Mouse (Mus musculus) MEL (cell line): ENCODE measurements around the gene Rnf34. TPM values are rescaled to one million over a fixed set of nuclear protein-coding genes. Genes with fewer than 3 reads are reported as not detected.

Experiments
- DNase-seq: peaks from one replicate; pipeline ENCODE4 v3.0.0; 2011; ENCODE audit warnings: low read depth, low spot score
- H3K27ac ChIP-seq: 2 replicates; pipeline ENCODE4 v1.5.1; 2012; ENCODE audit warnings: low read depth, mild to moderate bottlenecking, control low read depth, low read length, moderate library complexity; ENCODE audit not compliant: control insufficient read depth
- H3K27me3 ChIP-seq, 2 experiments: fragments of 150-350 bp in 1 of 2; sonication (generic) in 1 of 2; 2 replicates each; pipeline ENCODE4 v1.6.1; 2012; ENCODE audit warnings: low read length in 2 of 2, mild to moderate bottlenecking in 2 of 2, improper control_type of control experiment in 1 of 2, moderate library complexity in 1 of 2; ENCODE audit not compliant: insufficient read depth in 2 of 2, control insufficient read depth in 1 of 2
- H3K36me3 ChIP-seq, 2 experiments: 2 replicates each; pipeline ENCODE4 v1.6.1; 2012 to 2014; ENCODE audit warnings: low read length in 2 of 2, improper control_type of control experiment in 1 of 2, inconsistent platforms in 1 of 2, mild to moderate bottlenecking in 1 of 2; ENCODE audit not compliant: insufficient read depth in 2 of 2, control insufficient read depth in 1 of 2
- H3K4me1 ChIP-seq, 2 experiments: fragments of 150-350 bp in 1 of 2; sonication (generic) in 1 of 2; 2 replicates each; pipeline ENCODE4 v1.6.1; 2012; ENCODE audit warnings: low read length in 2 of 2, improper control_type of control experiment in 1 of 2, mild to moderate bottlenecking in 1 of 2; ENCODE audit not compliant: insufficient read depth in 2 of 2, control insufficient read depth in 1 of 2
- H3K4me3 ChIP-seq, 2 experiments: fragments of 150-350 bp in 1 of 2; sonication (generic) in 1 of 2; 2 replicates each; pipeline ENCODE4 v1.5.1; 2012; ENCODE audit warnings: low read depth in 2 of 2, low read length in 2 of 2, mild to moderate bottlenecking in 2 of 2, moderate library complexity in 2 of 2, control low read depth in 1 of 2, improper control_type of control experiment in 1 of 2; ENCODE audit not compliant: control insufficient read depth in 1 of 2, insufficient read depth in 1 of 2
- H3K79me2 ChIP-seq: 2 replicates; pipeline ENCODE4 v1.6.1; 2012; ENCODE audit warnings: mild to moderate bottlenecking, low read length, moderate library complexity; ENCODE audit not compliant: control insufficient read depth, poor library complexity, insufficient read depth
- H3K9ac ChIP-seq: 2 replicates; pipeline ENCODE4 v1.6.1; 2012; ENCODE audit warnings: low read depth, mild to moderate bottlenecking, control low read depth, low read length, moderate library complexity; ENCODE audit not compliant: control insufficient read depth, poor library complexity, severe bottlenecking
- H3K9me3 ChIP-seq: fragments of 150-350 bp; sonication (generic); replicated peaks from 2 replicates; pipeline ENCODE4 v1.6.1; 2012; ENCODE audit warnings: mild to moderate bottlenecking, low read length, improper control_type of control experiment, moderate library complexity; ENCODE audit not compliant: insufficient read depth
- BHLHE40 ChIP-seq: IDR thresholded peaks from 2 replicates; pipeline ENCODE4 v1.6.1; 2012; ENCODE audit warnings: low read depth, mild to moderate bottlenecking, inconsistent platforms, low read length, improper control_type of control experiment, borderline replicate concordance
- CHD1 ChIP-seq: IDR thresholded peaks from 2 replicates; pipeline ENCODE4 v1.6.1; 2012; ENCODE audit warnings: low read depth, mild to moderate bottlenecking, inconsistent platforms, low read length, improper control_type of control experiment
- CTCF ChIP-seq, 3 experiments: IDR thresholded peaks in 2 of 3; conservative IDR thresholded peaks in 1 of 3; 2 replicates each; pipeline ENCODE4 v1.5.1; 2011 to 2012; ENCODE audit warnings: low read length in 3 of 3, low read depth in 2 of 3, mild to moderate bottlenecking in 2 of 3, improper control_type of control experiment in 1 of 3, inconsistent platforms in 1 of 3, mixed read lengths in 1 of 3, moderate library complexity in 1 of 3; ENCODE audit not compliant: control insufficient read depth in 1 of 3, insufficient read depth in 1 of 3, poor library complexity in 1 of 3, severe bottlenecking in 1 of 3
- GABPA ChIP-seq: IDR thresholded peaks from 2 replicates; pipeline ENCODE4 v1.6.1; 2012; ENCODE audit warnings: low read depth, mild to moderate bottlenecking, inconsistent platforms, low read length, improper control_type of control experiment, moderate library complexity
- HCFC1 ChIP-seq: IDR thresholded peaks from 2 replicates; pipeline ENCODE4 v1.6.1; 2012; ENCODE audit warnings: low read depth, mild to moderate bottlenecking, inconsistent platforms, low read length, improper control_type of control experiment, moderate library complexity
- JUND ChIP-seq: IDR thresholded peaks from 2 replicates; pipeline ENCODE4 v1.6.1; 2011; ENCODE audit warnings: low read depth, mild to moderate bottlenecking, improper control_type of control experiment, low read length
- KAT2A ChIP-seq: conservative IDR thresholded peaks from 2 replicates; pipeline ENCODE4 v1.6.1; 2012; ENCODE audit warnings: low read depth, low read length, improper control_type of control experiment, inconsistent platforms
- MAFK ChIP-seq: IDR thresholded peaks from 2 replicates; pipeline ENCODE4 v1.6.1; 2011; ENCODE audit warnings: low read depth, mild to moderate bottlenecking, low read length, improper control_type of control experiment, borderline replicate concordance
- MEF2A ChIP-seq: IDR thresholded peaks from 2 replicates; pipeline ENCODE4 v1.6.1; 2014; ENCODE audit warnings: low read depth, mild to moderate bottlenecking, inconsistent platforms, low read length, improper control_type of control experiment; ENCODE audit not compliant: poor library complexity, insufficient replicate concordance, severe bottlenecking; ENCODE audit errors: extremely low read depth
- MYB ChIP-seq: IDR thresholded peaks from 2 replicates; pipeline ENCODE4 v1.6.1; 2011; ENCODE audit warnings: mild to moderate bottlenecking, low read depth, low read length, improper control_type of control experiment
- MYC ChIP-seq: IDR thresholded peaks from 2 replicates; pipeline ENCODE4 v1.6.1; 2011; ENCODE audit warnings: low read depth, mild to moderate bottlenecking, low read length, improper control_type of control experiment, moderate library complexity
- NRF1 ChIP-seq: IDR thresholded peaks from 2 replicates; pipeline ENCODE4 v1.6.1; 2014; ENCODE audit warnings: low read depth, mild to moderate bottlenecking, inconsistent platforms, low read length, improper control_type of control experiment, moderate library complexity; ENCODE audit not compliant: poor library complexity, insufficient read depth, severe bottlenecking
- POLR2A ChIP-seq, 2 experiments: IDR thresholded peaks; 2 replicates each; pipeline ENCODE4 v1.6.1; 2011 to 2012; ENCODE audit warnings: low read length in 2 of 2, mild to moderate bottlenecking in 2 of 2, control low read depth in 1 of 2, improper control_type of control experiment in 1 of 2, low read depth in 1 of 2, moderate library complexity in 1 of 2; ENCODE audit not compliant: control insufficient read depth in 1 of 2, insufficient read depth in 1 of 2, poor library complexity in 1 of 2
- POLR2AphosphoS5 ChIP-seq: IDR thresholded peaks from 2 replicates; pipeline ENCODE4 v1.6.1; 2012; ENCODE audit warnings: low read depth, borderline replicate concordance, mild to moderate bottlenecking, inconsistent platforms, low read length, moderate library complexity, mixed read lengths
- RAD21 ChIP-seq: IDR thresholded peaks from 2 replicates; pipeline ENCODE4 v1.6.1; 2011; ENCODE audit warnings: mild to moderate bottlenecking, low read depth, low read length, improper control_type of control experiment
- RCOR1 ChIP-seq: IDR thresholded peaks from 2 replicates; pipeline ENCODE4 v1.6.1; 2012; ENCODE audit warnings: low read depth, mild to moderate bottlenecking, inconsistent platforms, low read length, improper control_type of control experiment
- SIN3A ChIP-seq: IDR thresholded peaks from 2 replicates; pipeline ENCODE4 v1.6.1; 2012; ENCODE audit warnings: low read length, improper control_type of control experiment, inconsistent platforms
- ZC3H11A ChIP-seq: IDR thresholded peaks from 2 replicates; pipeline ENCODE4 v1.6.1; 2012; ENCODE audit warnings: low read depth, mild to moderate bottlenecking, inconsistent platforms, low read length, improper control_type of control experiment
- ZKSCAN1 ChIP-seq: IDR thresholded peaks from 2 replicates; pipeline ENCODE4 v1.6.1; 2012; ENCODE audit warnings: low read depth, mild to moderate bottlenecking, inconsistent platforms, low read length, improper control_type of control experiment, moderate library complexity
- ZNF384 ChIP-seq: IDR thresholded peaks from 2 replicates; pipeline ENCODE4 v1.6.1; 2012; ENCODE audit warnings: low read depth, mild to moderate bottlenecking, inconsistent platforms, low read length, improper control_type of control experiment
- polyA plus RNA-seq, 2 experiments: library from polyadenylated mRNA; stranded (reverse) in 1 of 2; unstranded in 1 of 2; fragments of >175 nt in 1 of 2; fragments of >200 nt in 1 of 2; gene quantifications; 2 replicates each; pipeline versions ENCODE4 v1.2.1 to v1.2.4; 2012; ENCODE audit warnings: low replicate concordance in 2 of 2, low read depth in 1 of 2; ENCODE audit not compliant: insufficient read length in 2 of 2, insufficient read depth in 1 of 2, missing spikeins in 1 of 2
- total RNA-seq: library from RNA; depleted of rRNA; stranded (reverse); fragments of 300-350 nt; gene quantifications from 2 replicates; pipeline ENCODE4 v1.2.3, GENCODE M21; 2012

Rnf34 gene
- total and polyA plus RNA-seq, 3 experiments: 14.8 to 27.4 TPM; not detected in 1

GRCm38 (mm10) chr5:122881313-122881712, 31.5 kb downstream of the Rnf34 start (continued):
- TF ChIP-seq BHLHE40: no peak

GRCm38 (mm10) chr5:122882256-122883050, 32.6 kb downstream of the Rnf34 start:
- TF ChIP-seq ZC3H11A: no peak
- no peak for TF ChIP-seq MAFK
- no peak for TF ChIP-seq RCOR1
- no peak for TF ChIP-seq NRF1
- no peak for TF ChIP-seq MEF2A
- TF ChIP-seq KAT2A: no peak
- TF ChIP-seq CHD1: no peak
- no peak for TF ChIP-seq GABPA
- no peak for TF ChIP-seq MYB
- TF ChIP-seq POLR2AphosphoS5: no peak
- TF ChIP-seq SIN3A: no peak
- no peak for TF ChIP-seq ZNF384
- TF ChIP-seq RAD21: no peak
- TF ChIP-seq MYC: no peak
- no peak for TF ChIP-seq ZKSCAN1
- TF ChIP-seq JUND: no peak
- H3K36me3 ChIP-seq: peaks cover 1 to 2% of the 10 kb centered on the region in 2 experiments; a peak in 3 of 4 replicates
- H3K9ac ChIP-seq: no peak overlapping the region
- no peaks in the 10 kb centered on the region for H3K9me3 ChIP-seq
- no peaks in the 10 kb centered on the region for H3K27me3 ChIP-seq
- H3K27ac ChIP-seq: no peak overlapping the region
- DNase-seq: no peak
- peaks cover 4 to 5% of the 10 kb centered on the region in 2 experiments for H3K4me1 ChIP-seq
- peaks cover 2% of the 10 kb centered on the region; the same call in 1 of the 2 replicates for H3K79me2 ChIP-seq
- no peak overlapping the region for H3K4me3 ChIP-seq

- Histone ChIP-seq H3K36me3 (peaks cover 1 to 2% of the 10 kb centered on the region in 2 experiments; a peak in 3 of 4 replicates), H3K9ac (no peak overlapping the region), H3K4me1 (peaks cover 4 to 5% of the 10 kb centered on the region in 2 experiments), H3K27ac (no peak overlapping the region)
- DNase-seq: no peak
- TF ChIP-seq RAD21 (no peak), RCOR1 (no peak), CTCF (IDR thresholded peaks at IDR 0.05 in 2 of 3, conservative IDR thresholded peaks at IDR 0.05 in 1 of 3; ENCODE audit: control insufficient read depth in 1 of 3, insufficient read depth in 1 of 3, low read depth in 2 of 3, low read length in 3 of 3, poor library complexity in 1 of 3, severe bottlenecking in 1 of 3) (no peak), MYB (no peak), JUND (no peak), POLR2A (IDR thresholded peaks at IDR 0.05; ENCODE audit: control insufficient read depth in 1 of 2, insufficient read depth in 1 of 2, low read depth in 1 of 2, low read length in 2 of 2, poor library complexity in 1 of 2) (no peak), HCFC1 (no peak), GABPA (no peak)
- TF ChIP-seq, all 39 proteins: peak for 0
- Histone ChIP-seq H3K79me2 (peaks cover 2% of the 10 kb centered on the region; the same call in 1 of the 2 replicates), H3K4me3 (no peak overlapping the region), H3K27me3 (no peaks in the 10 kb centered on the region), H3K9me3 (no peaks in the 10 kb centered on the region)
Observed at GRCm38 (mm10) chr5:122883237-122883636, 33.4 kb downstream of the Rnf34 start.
